Comparison of ENCODE assay signal across 9 mouse cellular contexts in genomic region chr17:69439571-69440480, GRCm38 (mm10). TPM values are rescaled to one million over a fixed set of nuclear protein-coding genes. Genes with fewer than 3 reads are reported as not detected.
A peak's percentile ranks its signal among the peaks of the same experiment; 100 is the strongest.
DNase-seq lines count a peak whose midpoint lies in the region; ATAC-seq and TF ChIP-seq lines count a peak whose summit lies in the region.
"Had no signal": no experiment of that assay in that cellular context is flagged by ENCODE, and none has a peak within 500 bp of the region (broad histone marks: within the 10 kb centered on the region; RNA-seq: fewer than 3 reads in every experiment).

No protein-coding gene starts in this region.

- peak overlapping the region; percentile 39; the same call in 1 of the 2 replicates for H3K4me3 ChIP-seq in testis, adult 2 months (ENCODE audit: control insufficient read depth, low read depth, low read length)
- H3K4me3 ChIP-seq: myocyte had no signal

- H3K27ac ChIP-seq in testis, adult 2 months (ENCODE audit: control insufficient read depth, insufficient read depth, low read depth, low read length): no peak overlapping the region

- TF ChIP-seq POLR2A in testis, adult 2 months (IDR thresholded peaks at IDR 0.05; ENCODE audit: control insufficient read depth, low read depth, low read length): no peak

- no peak for TF ChIP-seq CTCF in testis, adult 2 months (IDR thresholded peaks at IDR 0.05; ENCODE audit: control insufficient read depth, insufficient read depth, insufficient replicate concordance, low read depth, low read length)

- H3K27me3 ChIP-seq in testis, adult 2 months (ENCODE audit: control insufficient read depth, insufficient read depth, low read length): peaks cover 2% of the 10 kb centered on the region; the same call in 1 of the 2 replicates

- ATAC-seq in CD4-positive, CD25-positive, alpha-beta regulatory T cell, adult 4 months: no peak

- no peaks in the 10 kb centered on the region for H3K36me3 ChIP-seq in testis, adult 2 months (ENCODE audit: control insufficient read depth, insufficient read depth, low read length)

- peak; percentile 10 for DNase-seq in ovary, postnatal 36 days (ENCODE audit: low spot score)
- no peak for DNase-seq in ovary, postnatal 10 days (ENCODE audit: low spot score)
- DNase-seq in cerebellum, adult 8-10 months: peak; percentile 72
- peak; percentile 6 to 13 for DNase-seq in frontal cortex, postnatal 25 days (ENCODE audit: low spot score in 2 of 2)
- peak; percentile 2 to 41 for DNase-seq in kidney, postnatal 25 days
- DNase-seq in lung, postnatal 10 days: peak; percentile 2

- peaks cover 10% of the 10 kb centered on the region for H3K4me1 ChIP-seq in testis, adult 2 months (ENCODE audit: control insufficient read depth, insufficient read depth, low read length)

RNA-seq across cellular contexts. Expression of gene Akain1, which starts 0.7 kb away (rescaled TPM):
- not detected in 2 replicates for polyA plus RNA-seq in testis, adult 2 months (2012; rRNA removed)
- polyA plus RNA-seq in CD4-positive, CD25-positive, alpha-beta regulatory T cell, adult 4 months (2017; shearing (Covaris generic)): not detected
- polyA plus RNA-seq: myocyte had no signal

RNA-seq across cellular contexts. Expression of gene Zbtb14, which starts 57.0 kb away (rescaled TPM):
- polyA plus RNA-seq in testis, adult 2 months (2012; rRNA removed): 0.94 and 0.95 TPM in 2 replicates
- polyA plus RNA-seq in CD4-positive, CD25-positive, alpha-beta regulatory T cell, adult 4 months (2017; shearing (Covaris generic)): 10 to 100 TPM; 16.3 to 19.6 TPM
